Mouse (Mus musculus) liver, postnatal 0 days (tissue): ENCODE measurements at regions not wholly inside any gene's neighbourhood (a gene's known extent, or its start where the extent isn't known, plus 50 kb on each side); places are given as distances from the start of the nearest gene placed in this dataset.

Source experiments
- ATAC-seq: fragments of 200-750 bp; cut with Nextera tagmentation; 2 replicates; pipeline ENCODE4 v1.8.0; 2017; ENCODE audit warnings: mild to moderate bottlenecking, moderate library complexity
- DNase-seq: peaks from one replicate; pipeline ENCODE4 v3.0.0-alpha.2; 2016
- H3K27ac ChIP-seq: fragments of 300-500 bp; sonication (generic); 2 replicates; pipeline ENCODE4 v1.5.1; 2014; ENCODE audit warnings: antibody characterized with exemption, moderate library complexity, mild to moderate bottlenecking, low read depth
- H3K27me3 ChIP-seq: fragments of 300-500 bp; sonication (generic); 2 replicates; pipeline ENCODE4 v1.6.1; 2014; ENCODE audit warnings: low read length, control low read depth, mixed read lengths; ENCODE audit not compliant: insufficient read depth
- H3K36me3 ChIP-seq: fragments of 300-500 bp; sonication (generic); replicated peaks from 2 replicates; pipeline ENCODE4 v1.6.1; 2014; ENCODE audit warnings: mild to moderate bottlenecking, control low read depth, low read length, moderate library complexity, mixed read lengths; ENCODE audit not compliant: insufficient read depth
- H3K4me1 ChIP-seq: fragments of 300-500 bp; sonication (generic); 2 replicates; pipeline ENCODE4 v1.6.1; 2014; ENCODE audit warnings: antibody characterized with exemption, mild to moderate bottlenecking, control low read depth; ENCODE audit not compliant: insufficient read depth
- H3K4me2 ChIP-seq: fragments of 300-500 bp; sonication (generic); 2 replicates; pipeline ENCODE4 v1.6.1; 2014; ENCODE audit warnings: low read depth, mild to moderate bottlenecking, low read length, moderate library complexity, mixed read lengths
- H3K4me3 ChIP-seq: fragments of 300-500 bp; sonication (generic); 2 replicates; pipeline ENCODE4 v1.5.1; 2014; ENCODE audit warnings: low read depth, low read length
- H3K9ac ChIP-seq: fragments of 300-500 bp; sonication (generic); replicated peaks from 2 replicates; pipeline ENCODE4 v1.6.1; 2014; ENCODE audit warnings: mild to moderate bottlenecking, moderate library complexity
- H3K9me3 ChIP-seq: fragments of 300-500 bp; sonication (generic); 2 replicates; pipeline ENCODE4 v1.6.1; 2016; ENCODE audit warnings: mild to moderate bottlenecking, control low read depth, low read length, mixed read lengths
- CTCF ChIP-seq: sonication (generic); IDR thresholded peaks from 2 replicates; pipeline ENCODE4 v1.5.1; 2016; ENCODE audit warnings: antibody characterized with exemption, low read depth
- EP300 ChIP-seq: IDR thresholded peaks from 2 replicates; pipeline ENCODE4 v1.6.1; 2016; ENCODE audit warnings: antibody characterized with exemption, low read depth, mild to moderate bottlenecking
- WGBS: fragments of 180-500 bp; shearing (Covaris S2); extraction: QIAGEN DNeasy Blood & Tissue Kit; methylation state at CpG from one replicate; pipeline ENCODE4 v1.1.7; 2014; ENCODE audit not compliant: insufficient replicate concordance; 5-methylcytosine and 5-hydroxymethylcytosine counted together

DNA sequence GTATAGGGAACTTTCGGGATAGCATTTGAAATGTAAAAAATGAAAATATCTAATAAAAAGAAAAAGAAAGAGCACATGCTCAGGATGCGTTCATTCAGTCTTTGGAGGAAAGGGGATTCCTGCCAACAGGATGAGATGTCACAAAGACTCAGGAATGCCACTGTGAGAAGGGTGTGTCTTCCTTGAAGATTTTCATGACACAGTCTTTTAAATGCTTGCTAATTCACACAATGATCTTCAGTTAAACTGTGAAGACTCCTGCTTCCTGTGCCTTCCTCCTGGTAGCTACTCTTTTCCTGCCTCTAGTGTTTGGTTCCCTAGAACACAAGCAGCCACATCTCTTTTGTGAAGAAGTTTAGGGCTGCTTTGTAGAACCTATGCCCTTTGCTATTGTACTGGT is 345.5 kb downstream of the Gpat3 start:
- H3K4me3 ChIP-seq, result no peak overlapping the region
- no peak for DNase-seq
- H3K27me3 ChIP-seq, result no peaks in the 10 kb centered on the region
- H3K27ac ChIP-seq, result no peak overlapping the region
- TF ChIP-seq EP300 (no peak), CTCF (no peak)
- H3K9ac ChIP-seq, result no peak overlapping the region
- H3K4me1 ChIP-seq, result no peaks in the 10 kb centered on the region
- no peaks in the 10 kb centered on the region for H3K9me3 ChIP-seq
- no peak for ATAC-seq
- WGBS, result 75% methylated on average over 2 of the region's 2 CpGs
- no peak overlapping the region for H3K4me2 ChIP-seq
- H3K36me3 ChIP-seq, result no peaks in the 10 kb centered on the region

DNA sequence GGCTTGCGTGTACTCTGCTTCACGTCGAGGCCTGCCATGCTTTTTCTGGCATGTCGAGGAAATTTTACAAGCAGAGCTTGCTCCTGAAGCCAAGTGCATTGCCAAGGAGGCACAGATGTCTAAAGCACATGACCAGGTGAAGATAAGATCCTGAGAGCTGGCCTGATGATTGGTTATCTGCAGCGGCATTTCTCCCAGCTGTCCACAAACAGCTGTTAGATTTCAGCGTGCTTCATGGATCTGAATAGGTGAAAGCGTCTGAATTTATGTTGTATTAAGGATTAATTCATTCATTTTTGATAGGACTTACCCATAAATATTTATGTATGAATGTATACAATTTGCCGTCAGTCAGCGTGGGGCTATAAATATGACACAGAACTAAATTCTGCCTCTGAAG is 327.7 kb downstream of the Gpat3 start:
- Histone ChIP-seq H3K27ac (no peak overlapping the region), H3K4me1 (no peaks in the 10 kb centered on the region), H3K9ac (no peak overlapping the region), H3K36me3 (no peaks in the 10 kb centered on the region), H3K9me3 (no peaks in the 10 kb centered on the region), H3K27me3 (no peaks in the 10 kb centered on the region), H3K4me2 (no peak overlapping the region), H3K4me3 (no peak overlapping the region)
- no peak for TF ChIP-seq CTCF
- no peak for TF ChIP-seq EP300
- ATAC-seq, result no peak
- WGBS, result 80% methylated on average over 9 of the region's 9 CpGs
- DNase-seq, result no peak

DNA sequence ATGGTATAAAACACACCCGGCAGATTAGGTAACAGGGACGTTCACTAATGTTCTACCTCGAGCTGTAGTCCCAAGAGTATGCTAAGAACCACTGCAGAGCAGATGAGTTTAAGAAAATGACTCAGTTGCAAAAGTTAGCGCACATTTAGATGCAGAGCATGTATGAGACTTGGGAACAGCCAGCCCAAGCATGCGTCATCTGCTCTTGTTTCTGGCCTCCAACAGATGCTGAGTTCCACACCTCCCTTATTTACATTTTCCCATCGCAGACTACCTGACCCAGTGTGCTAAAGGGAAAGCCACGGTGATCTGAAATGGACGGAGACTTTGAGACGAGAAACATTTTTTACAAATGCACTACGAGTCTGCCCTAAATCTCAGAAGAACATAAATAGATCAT is 327.3 kb downstream of the Gpat3 start:
- H3K27ac ChIP-seq, result no peak overlapping the region
- H3K9ac ChIP-seq, result no peak overlapping the region
- no peak overlapping the region for H3K4me2 ChIP-seq
- no peak overlapping the region for H3K4me3 ChIP-seq
- no peaks in the 10 kb centered on the region for H3K9me3 ChIP-seq
- no peaks in the 10 kb centered on the region for H3K27me3 ChIP-seq
- H3K36me3 ChIP-seq, result no peaks in the 10 kb centered on the region
- WGBS, result 81% methylated on average over 10 of the region's 10 CpGs
- ATAC-seq (no peak), DNase-seq (no peak)
- no peaks in the 10 kb centered on the region for H3K4me1 ChIP-seq
- no peak for TF ChIP-seq EP300
- TF ChIP-seq CTCF, result no peak

DNA sequence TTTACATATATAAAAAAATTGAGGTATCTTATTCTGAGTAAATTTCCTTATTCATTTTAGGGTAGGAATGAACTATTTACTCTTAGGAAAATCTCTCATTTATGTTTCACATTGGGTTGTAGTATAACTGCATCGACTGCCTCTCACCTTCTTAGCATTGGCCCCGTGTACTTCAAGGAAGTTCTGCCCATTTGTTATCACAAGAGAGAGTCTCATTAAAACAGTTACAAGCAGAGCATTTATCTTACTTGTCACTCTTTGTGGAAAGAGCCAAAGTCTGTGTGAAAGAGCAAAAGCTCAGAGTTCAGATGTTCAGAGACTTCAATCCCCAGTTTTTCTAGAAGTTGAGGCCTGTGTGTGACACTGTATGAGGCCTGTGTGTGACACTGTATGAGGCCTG is 323.6 kb downstream of the Gpat3 start:
- 65% methylated on average over 2 of the region's 2 CpGs for WGBS
- Histone ChIP-seq H3K9ac (no peak overlapping the region), H3K4me2 (no peak overlapping the region), H3K36me3 (no peaks in the 10 kb centered on the region), H3K27me3 (no peaks in the 10 kb centered on the region), H3K4me3 (no peak overlapping the region), H3K4me1 (no peaks in the 10 kb centered on the region), H3K9me3 (no peaks in the 10 kb centered on the region), H3K27ac (no peak overlapping the region)
- TF ChIP-seq EP300 (no peak), CTCF (no peak)
- ATAC-seq (no peak), DNase-seq (no peak)

DNA sequence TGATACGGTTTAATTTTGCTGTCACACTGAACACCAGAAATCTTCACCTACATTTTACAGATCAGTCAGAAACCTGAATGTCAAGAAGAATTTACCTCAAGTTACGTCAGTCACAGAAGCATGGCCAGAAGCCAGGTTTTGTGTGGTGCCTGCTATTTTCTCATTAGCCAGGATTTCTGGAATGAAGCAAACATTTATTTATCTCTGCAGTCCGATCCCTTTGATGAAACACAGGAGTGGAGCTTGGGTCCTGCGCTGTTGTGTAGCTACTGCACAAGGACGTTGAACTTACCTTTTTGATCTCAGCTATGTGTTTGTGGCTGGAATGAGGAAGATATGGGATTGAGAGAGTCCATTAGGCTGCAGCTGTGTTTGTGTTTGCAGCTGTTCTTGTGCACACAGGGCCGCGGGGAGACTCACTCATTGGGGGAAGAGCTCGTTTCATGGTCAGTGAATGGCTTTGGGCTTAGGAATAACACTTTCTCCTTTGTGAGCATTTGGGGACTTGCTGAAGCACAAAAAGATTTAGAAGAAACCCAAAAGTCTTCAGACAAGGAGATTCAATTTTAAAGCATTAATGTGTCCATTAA is 318.2 kb downstream of the Gpat3 start:
- Histone ChIP-seq H3K27ac (no peak overlapping the region), H3K4me1 (no peaks in the 10 kb centered on the region), H3K9ac (no peak overlapping the region), H3K27me3 (no peaks in the 10 kb centered on the region), H3K9me3 (no peaks in the 10 kb centered on the region), H3K4me2 (no peak overlapping the region), H3K36me3 (no peaks in the 10 kb centered on the region), H3K4me3 (no peak overlapping the region)
- 49% methylated on average over 8 of the region's 8 CpGs for WGBS
- TF ChIP-seq EP300 (no peak), CTCF (no peak)
- ATAC-seq (no peak), DNase-seq (no peak)

DNA sequence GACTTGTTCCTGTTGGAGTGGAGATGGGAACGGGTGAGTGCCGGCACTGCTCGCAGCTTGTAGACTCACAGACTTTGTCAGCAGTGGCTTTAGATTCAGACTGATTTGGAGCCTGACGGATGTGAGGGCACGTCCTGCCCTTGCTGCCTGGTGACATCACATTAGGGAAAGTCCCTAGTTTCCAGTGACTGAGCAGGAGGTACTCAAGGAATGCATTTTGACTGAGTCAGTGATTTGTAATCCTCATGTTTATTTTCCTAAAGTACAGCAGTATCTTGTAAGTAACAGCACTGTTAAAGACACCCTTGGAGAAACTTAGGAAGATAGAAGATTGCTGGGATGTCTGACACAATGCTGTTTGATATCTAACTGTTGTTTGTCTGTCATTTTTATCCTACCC is 317.6 kb downstream of the Gpat3 start:
- H3K4me2 ChIP-seq, result no peak overlapping the region
- no peaks in the 10 kb centered on the region for H3K9me3 ChIP-seq
- TF ChIP-seq CTCF (no peak), EP300 (no peak)
- WGBS, result 41% methylated on average over 5 of the region's 5 CpGs
- H3K27ac ChIP-seq, result no peak overlapping the region
- ATAC-seq (no peak), DNase-seq (no peak)
- H3K27me3 ChIP-seq, result no peaks in the 10 kb centered on the region
- no peaks in the 10 kb centered on the region for H3K36me3 ChIP-seq
- H3K4me1 ChIP-seq, result no peaks in the 10 kb centered on the region
- H3K4me3 ChIP-seq, result no peak overlapping the region
- no peak overlapping the region for H3K9ac ChIP-seq

DNA sequence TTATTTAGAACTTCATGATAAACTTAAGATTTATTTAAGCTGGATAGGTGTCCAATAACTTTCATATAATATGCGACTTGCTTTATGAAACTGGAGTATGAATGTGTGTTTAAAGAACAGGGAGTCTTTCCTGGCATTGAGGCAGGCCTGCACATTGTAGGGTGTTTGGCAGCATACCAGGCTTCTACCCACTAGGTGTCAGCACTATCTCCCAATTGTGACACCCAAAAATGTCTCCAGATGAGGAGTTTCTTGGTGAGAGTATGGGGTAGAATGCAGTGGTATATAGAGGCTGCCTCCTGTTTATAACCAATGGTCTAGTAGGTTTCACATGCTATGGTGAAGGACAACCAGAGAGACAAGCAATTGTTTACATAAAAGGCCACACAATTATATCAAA is 311.9 kb downstream of the Gpat3 start:
- H3K27me3 ChIP-seq, result no peaks in the 10 kb centered on the region
- H3K27ac ChIP-seq, result no peak overlapping the region
- no peaks in the 10 kb centered on the region for H3K36me3 ChIP-seq
- H3K4me1 ChIP-seq, result no peaks in the 10 kb centered on the region
- H3K4me2 ChIP-seq, result no peak overlapping the region
- H3K9me3 ChIP-seq, result no peaks in the 10 kb centered on the region
- ATAC-seq (no peak), DNase-seq (no peak)
- 51% methylated on average over 1 of the region's 1 CpGs for WGBS
- TF ChIP-seq CTCF (no peak), EP300 (no peak)
- no peak overlapping the region for H3K9ac ChIP-seq
- H3K4me3 ChIP-seq, result no peak overlapping the region
